Mouse (Mus musculus): Measurements from ENCODE around the gene Prkar2a. TPM values are rescaled to one million over a fixed set of nuclear protein-coding genes. Genes with fewer than 3 reads are reported as not detected.

Prkar2a gene
- total and polyA plus RNA-seq, 2 experiments from 2014 or later: 34.3 to 104 TPM

GRCm38 (mm10) chr9:108691846-108692225 is 2.7 kb downstream of the Prkar2a start:
- WGBS: 5% methylated on average over 42 of the region's 42 CpGs
- H3K4me3 ChIP-seq (ENCODE audit: low read depth, low read length): peak overlapping the region; percentile 84
- H3K36me3 ChIP-seq (ENCODE audit: insufficient read depth): no peaks in the 10 kb centered on the region
- no peaks in the 10 kb centered on the region for H3K9me3 ChIP-seq (ENCODE audit: low read length)
- H3K27ac ChIP-seq (ENCODE audit: low read depth, low read length): peak overlapping the region; percentile 82
- DNase-seq: peak; percentile 89
- no peaks in the 10 kb centered on the region for H3K27me3 ChIP-seq (ENCODE audit: insufficient read depth, low read length)
- H3K4me1 ChIP-seq (ENCODE audit: insufficient read depth): peaks cover 22% of the 10 kb centered on the region
- peak overlapping the region; percentile 77 for H3K4me2 ChIP-seq (ENCODE audit: low read depth)
- peak; percentile 92 for ATAC-seq
- no peak for TF ChIP-seq CTCF (IDR thresholded peaks at IDR 0.05; ENCODE audit: low read depth)
- H3K9ac ChIP-seq: peak overlapping the region; percentile 81

- Histone ChIP-seq H3K9ac (peak overlapping the region; percentile 81), H3K36me3 (ENCODE audit: insufficient read depth) (no peaks in the 10 kb centered on the region), H3K9me3 (ENCODE audit: low read length) (no peaks in the 10 kb centered on the region), H3K4me3 (ENCODE audit: low read depth, low read length) (peak overlapping the region; percentile 84), H3K4me2 (ENCODE audit: low read depth) (peak overlapping the region; percentile 77), H3K27ac (ENCODE audit: low read depth, low read length) (peak overlapping the region; percentile 82), H3K4me1 (ENCODE audit: insufficient read depth) (peaks cover 22% of the 10 kb centered on the region), H3K27me3 (ENCODE audit: insufficient read depth, low read length) (no peaks in the 10 kb centered on the region)
- 5% methylated on average over 90 of the region's 92 CpGs for WGBS
- DNase-seq: peak; percentile 86
- ATAC-seq: peak; percentile 73
- TF ChIP-seq CTCF (IDR thresholded peaks at IDR 0.05; ENCODE audit: low read depth): peak; percentile 48
These were observed 3.3 kb downstream of the Prkar2a start for GRCm38 (mm10) chr9:108692226-108693041.

- Histone ChIP-seq H3K9ac (no peak overlapping the region), H3K27me3 (ENCODE audit: insufficient read depth, low read length) (no peaks in the 10 kb centered on the region), H3K4me3 (ENCODE audit: low read depth, low read length) (no peak overlapping the region), H3K27ac (ENCODE audit: low read depth, low read length) (no peak overlapping the region), H3K36me3 (ENCODE audit: insufficient read depth) (no peaks in the 10 kb centered on the region), H3K4me1 (ENCODE audit: insufficient read depth) (peaks cover 22% of the 10 kb centered on the region), H3K4me2 (ENCODE audit: low read depth) (peak overlapping the region; percentile 77), H3K9me3 (ENCODE audit: low read length) (no peaks in the 10 kb centered on the region)
- 49% methylated on average over 4 of the region's 4 CpGs for WGBS
- DNase-seq (no peak), ATAC-seq (no peak)
- no peak for TF ChIP-seq CTCF (IDR thresholded peaks at IDR 0.05; ENCODE audit: low read depth)
These were observed 4.8 kb downstream of the Prkar2a start for GRCm38 (mm10) chr9:108693946-108694345.

GRCm38 (mm10) chr9:108694533-108694932 is 5.4 kb downstream of the Prkar2a start:
- H3K4me3 ChIP-seq (ENCODE audit: low read depth, low read length): no peak overlapping the region
- no peaks in the 10 kb centered on the region for H3K36me3 ChIP-seq (ENCODE audit: insufficient read depth)
- H3K9ac ChIP-seq: no peak overlapping the region
- H3K4me2 ChIP-seq (ENCODE audit: low read depth): 0 out of 2 replicates have a peak overlapping the region, but pooled peaks have one; percentile 77
- DNase-seq: no peak
- TF ChIP-seq CTCF (IDR thresholded peaks at IDR 0.05; ENCODE audit: low read depth): no peak
- no peaks in the 10 kb centered on the region for H3K9me3 ChIP-seq (ENCODE audit: low read length)
- ATAC-seq: no peak
- H3K4me1 ChIP-seq (ENCODE audit: insufficient read depth): peaks cover 22% of the 10 kb centered on the region
- no peaks in the 10 kb centered on the region for H3K27me3 ChIP-seq (ENCODE audit: insufficient read depth, low read length)
- WGBS: 78% methylated on average over 1 of the region's 1 CpGs
- H3K27ac ChIP-seq (ENCODE audit: low read depth, low read length): no peak overlapping the region

- ATAC-seq (no peak), DNase-seq (no peak)
- no peak overlapping the region for H3K9ac ChIP-seq
- no peaks in the 10 kb centered on the region for H3K9me3 ChIP-seq (ENCODE audit: low read length)
- no peaks in the 10 kb centered on the region for H3K27me3 ChIP-seq (ENCODE audit: insufficient read depth, low read length)
- no peak overlapping the region for H3K27ac ChIP-seq (ENCODE audit: low read depth, low read length)
- no peak for TF ChIP-seq CTCF (IDR thresholded peaks at IDR 0.05; ENCODE audit: low read depth)
- no peak overlapping the region for H3K4me3 ChIP-seq (ENCODE audit: low read depth, low read length)
- no peaks in the 10 kb centered on the region for H3K36me3 ChIP-seq (ENCODE audit: insufficient read depth)
- H3K4me2 ChIP-seq (ENCODE audit: low read depth): no peak overlapping the region
- 0 out of 2 replicates have a peak, but pooled peaks cover 3% of the 10 kb centered on the region for H3K4me1 ChIP-seq (ENCODE audit: insufficient read depth)
These were observed 13.4 kb downstream of the Prkar2a start for GRCm38 (mm10) chr9:108702476-108702875.

- 37% methylated on average over 12 of the region's 12 CpGs for WGBS
- no peaks in the 10 kb centered on the region for H3K27me3 ChIP-seq (ENCODE audit: insufficient read depth, low read length)
- H3K36me3 ChIP-seq (ENCODE audit: insufficient read depth): no peaks in the 10 kb centered on the region
- no peak overlapping the region for H3K9ac ChIP-seq
- H3K4me2 ChIP-seq (ENCODE audit: low read depth): no peak overlapping the region
- H3K4me1 ChIP-seq (ENCODE audit: insufficient read depth): 0 out of 2 replicates have a peak, but pooled peaks cover 3% of the 10 kb centered on the region
- no peak overlapping the region for H3K27ac ChIP-seq (ENCODE audit: low read depth, low read length)
- TF ChIP-seq CTCF (IDR thresholded peaks at IDR 0.05; ENCODE audit: low read depth): no peak
- no peaks in the 10 kb centered on the region for H3K9me3 ChIP-seq (ENCODE audit: low read length)
- no peak overlapping the region for H3K4me3 ChIP-seq (ENCODE audit: low read depth, low read length)
- ATAC-seq (no peak), DNase-seq (no peak)
These were observed 14.4 kb downstream of the Prkar2a start for GRCm38 (mm10) chr9:108703373-108704110.

- no peaks in the 10 kb centered on the region for H3K36me3 ChIP-seq (ENCODE audit: insufficient read depth)
- no peak overlapping the region for H3K27ac ChIP-seq (ENCODE audit: low read depth, low read length)
- no peak overlapping the region for H3K9ac ChIP-seq
- H3K4me3 ChIP-seq (ENCODE audit: low read depth, low read length): no peak overlapping the region
- H3K4me2 ChIP-seq (ENCODE audit: low read depth): no peak overlapping the region
- no peak for TF ChIP-seq CTCF (IDR thresholded peaks at IDR 0.05; ENCODE audit: low read depth)
- DNase-seq: no peak
- H3K9me3 ChIP-seq (ENCODE audit: low read length): no peaks in the 10 kb centered on the region
- no peak for ATAC-seq
- 0 out of 2 replicates have a peak, but pooled peaks cover 3% of the 10 kb centered on the region for H3K4me1 ChIP-seq (ENCODE audit: insufficient read depth)
- H3K27me3 ChIP-seq (ENCODE audit: insufficient read depth, low read length): no peaks in the 10 kb centered on the region
- WGBS: 79% methylated on average over 7 of the region's 7 CpGs
These were observed 15.5 kb downstream of the Prkar2a start for GRCm38 (mm10) chr9:108704591-108704990.
